Comparison of ENCODE assay signal across 9 mouse cellular contexts in the genomic region with DNA sequence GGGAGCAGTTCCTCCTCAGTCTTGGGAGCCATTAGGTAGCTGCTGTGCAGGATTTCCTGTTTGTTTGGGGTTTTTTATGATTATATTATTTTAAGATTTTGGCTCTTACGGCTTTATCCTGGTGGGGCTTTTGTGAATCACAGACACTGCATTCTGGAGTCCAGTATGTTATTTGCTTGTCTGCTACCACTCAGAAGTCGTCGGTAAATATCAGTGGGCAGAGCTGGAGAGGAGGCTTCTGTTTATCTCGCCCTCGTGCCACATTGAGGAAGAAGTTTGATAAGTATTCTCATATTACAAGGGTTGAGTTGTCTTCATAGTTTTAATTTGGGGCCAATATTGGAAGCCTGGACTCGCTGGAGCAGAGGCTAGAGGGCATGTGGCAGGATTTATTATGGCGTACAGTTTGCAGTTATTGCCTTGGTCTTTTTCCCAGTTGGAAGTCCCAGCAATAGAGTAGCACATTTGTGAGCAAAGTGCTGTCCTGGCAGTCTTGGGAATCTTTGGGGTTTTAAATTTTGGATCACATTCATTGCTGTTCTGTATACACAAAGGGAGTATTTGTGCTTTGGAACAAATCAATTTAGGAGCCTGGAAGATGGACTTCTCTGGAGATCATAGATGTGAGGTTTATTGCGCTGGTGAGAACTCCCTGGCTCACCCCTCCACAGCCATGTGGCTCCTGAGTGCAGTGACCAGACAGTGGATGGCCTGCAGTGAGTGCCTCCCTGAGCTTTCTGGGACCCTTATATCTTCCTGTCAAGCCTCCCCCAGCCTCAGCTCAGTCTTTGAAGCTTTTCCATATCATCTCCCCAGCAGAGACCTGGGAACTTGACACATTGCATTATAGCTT.
DNase-seq lines count a peak whose midpoint lies in the region; ATAC-seq and TF ChIP-seq lines count a peak whose summit lies in the region.
"Had no signal": no experiment of that assay in that cellular context is flagged by ENCODE, and none has a peak within 500 bp of the region (broad histone marks: within the 10 kb centered on the region; RNA-seq: fewer than 3 reads in every experiment).

No protein-coding gene starts in this region.

- no peak overlapping the region for H3K27ac ChIP-seq in MEL (ENCODE audit: control insufficient read depth, low read depth, low read length)
- H3K27ac ChIP-seq in forebrain, postnatal 0 days (ENCODE audit: low read depth, low read length), result peak overlapping the region; percentile 83
- H3K27ac ChIP-seq in limb, embryonic 14.5 days (replicated peaks; ENCODE audit: low read depth, low read length), result peak overlapping the region; percentile 63; the same call in 1 of the 2 replicates
- H3K27ac ChIP-seq: lung, embryonic 15.5 days had no signal

- no peaks in the 10 kb centered on the region for H3K79me2 ChIP-seq in MEL (ENCODE audit: control insufficient read depth, insufficient read depth, low read length, poor library complexity)

- H3K27me3 ChIP-seq in MEL (ENCODE audit: control insufficient read depth in 1 of 2, insufficient read depth in 2 of 2, low read length in 2 of 2), result no peaks in the 10 kb centered on the region
- H3K27me3 ChIP-seq in forebrain, postnatal 0 days (ENCODE audit: insufficient read depth, low read length), result no peaks in the 10 kb centered on the region
- H3K27me3 ChIP-seq in limb, embryonic 14.5 days (ENCODE audit: control insufficient read depth, insufficient read depth, low read length), result no peaks in the 10 kb centered on the region
- H3K27me3 ChIP-seq: lung, embryonic 15.5 days had no signal

- WGBS in forebrain, postnatal 0 days, result 25% methylated on average over 8 of the region's 8 CpGs
- 24% methylated on average over 8 of the region's 8 CpGs for WGBS in limb, embryonic 14.5 days

- peak; percentile 54 for DNase-seq in MEL (ENCODE audit: low read depth, low spot score)
- DNase-seq in MN1 (ENCODE audit: low spot score), result peak; percentile 49
- no peak for DNase-seq in forebrain, postnatal 0 days
- DNase-seq in limb, embryonic 14.5 days (ENCODE audit: low spot score), result no peak
- no peak for DNase-seq in adrenal gland, postnatal 14 days
- no peak for DNase-seq in thymus, adult 18-20 months
- DNase-seq: adrenal gland, adult 8-10 months had no signal

- no peak for TF ChIP-seq RAD21 in MEL (IDR thresholded peaks at IDR 0.05; ENCODE audit: low read depth, low read length)

- peaks cover 0 to 25% of the 10 kb centered on the region in 2 experiments; a peak in 2 of 4 replicates for H3K36me3 ChIP-seq in MEL (ENCODE audit: control insufficient read depth in 1 of 2, insufficient read depth in 2 of 2, low read length in 2 of 2)
- no peaks in the 10 kb centered on the region for H3K36me3 ChIP-seq in forebrain, postnatal 0 days (ENCODE audit: insufficient read depth)
- peaks cover 2% of the 10 kb centered on the region; the same call in 1 of the 2 replicates for H3K36me3 ChIP-seq in limb, embryonic 14.5 days (ENCODE audit: control insufficient read depth, insufficient read depth, low read length)

- no peak overlapping the region; the same call in 1 of the 2 replicates for H3K4me2 ChIP-seq in forebrain, postnatal 0 days (ENCODE audit: low read depth)
- no peak overlapping the region for H3K4me2 ChIP-seq in limb, embryonic 14.5 days (replicated peaks; ENCODE audit: low read depth, low read length, severe bottlenecking)
- H3K4me2 ChIP-seq: lung, embryonic 15.5 days had no signal

- TF ChIP-seq CTCF in MEL (IDR thresholded peaks at IDR 0.05 in 2 of 3, conservative IDR thresholded peaks at IDR 0.05 in 1 of 3; ENCODE audit: control insufficient read depth in 1 of 3, insufficient read depth in 1 of 3, low read depth in 2 of 3, low read length in 3 of 3, poor library complexity in 1 of 3, severe bottlenecking in 1 of 3), result no peak
- TF ChIP-seq CTCF in forebrain, postnatal 0 days (IDR thresholded peaks at IDR 0.05; ENCODE audit: low read depth), result no peak

- H3K9ac ChIP-seq in MEL (ENCODE audit: control insufficient read depth, low read depth, low read length, poor library complexity, severe bottlenecking), result no peak overlapping the region
- peak overlapping the region; percentile 19; the same call in 1 of the 2 replicates for H3K9ac ChIP-seq in forebrain, postnatal 0 days
- no peak overlapping the region for H3K9ac ChIP-seq in limb, embryonic 14.5 days (ENCODE audit: low read depth, low read length, severe bottlenecking)
- H3K9ac ChIP-seq: lung, embryonic 15.5 days had no signal

- peaks cover 17 to 38% of the 10 kb centered on the region in 2 experiments for H3K4me1 ChIP-seq in MEL (ENCODE audit: control insufficient read depth in 1 of 2, insufficient read depth in 2 of 2, low read length in 2 of 2)
- peaks cover 23% of the 10 kb centered on the region for H3K4me1 ChIP-seq in forebrain, postnatal 0 days (ENCODE audit: insufficient read depth)
- peaks cover 22% of the 10 kb centered on the region for H3K4me1 ChIP-seq in limb, embryonic 14.5 days (ENCODE audit: control insufficient read depth, insufficient read depth, low read length)
- H3K4me1 ChIP-seq: lung, embryonic 15.5 days had no signal

- no peak for ATAC-seq in forebrain, postnatal 0 days
- ATAC-seq in limb, embryonic 14.5 days (ENCODE audit: low FRiP score, low read depth), result 0 out of 2 replicates have a peak, but pooled peaks have one; percentile 9
- no peak for ATAC-seq in erythroid progenitor cell, adult 5-6 weeks (replicated peaks; ENCODE audit: low FRiP score, poor library complexity, severe bottlenecking)

- peak; percentile 73 for TF ChIP-seq EP300 in MEL (IDR thresholded peaks at IDR 0.05; ENCODE audit: low read depth in 1 of 2, low read length in 2 of 2)

- TF ChIP-seq POLR2A in MEL (IDR thresholded peaks at IDR 0.05; ENCODE audit: control insufficient read depth in 1 of 2, insufficient read depth in 1 of 2, low read depth in 1 of 2, low read length in 2 of 2, poor library complexity in 1 of 2), result no peak
- no peak for TF ChIP-seq POLR2A in limb, embryonic 14.5 days (IDR thresholded peaks at IDR 0.05; ENCODE audit: borderline replicate concordance, extremely low read depth, insufficient read depth, insufficient read length)

- no peaks in the 10 kb centered on the region for H3K9me3 ChIP-seq in MEL (replicated peaks; ENCODE audit: insufficient read depth, low read length)
- H3K9me3 ChIP-seq in forebrain, postnatal 0 days (ENCODE audit: low read length), result no peaks in the 10 kb centered on the region
- H3K9me3 ChIP-seq in limb, embryonic 14.5 days (ENCODE audit: control insufficient read depth, low read length), result no peaks in the 10 kb centered on the region
- H3K9me3 ChIP-seq: lung, embryonic 15.5 days had no signal

- no peak overlapping the region for H3K4me3 ChIP-seq in MEL (ENCODE audit: control insufficient read depth in 1 of 2, insufficient read depth in 1 of 2, low read depth in 2 of 2, low read length in 2 of 2)
- no peak overlapping the region for H3K4me3 ChIP-seq in forebrain, postnatal 0 days (ENCODE audit: low read depth, low read length)
- H3K4me3 ChIP-seq in limb, embryonic 14.5 days (replicated peaks; ENCODE audit: low read length), result no peak overlapping the region
- H3K4me3 ChIP-seq: lung, embryonic 15.5 days had no signal

TF ChIP-seq in MEL, 35 proteins besides CTCF, POLR2A, EP300 and RAD21:
- peak; percentile 72 for TF ChIP-seq MAX (IDR thresholded peaks at IDR 0.05; ENCODE audit: low read length)
- TF ChIP-seq TAL1 (IDR thresholded peaks at IDR 0.05; ENCODE audit: low read length), result peak; percentile 8; the same call in 1 of the 2 replicates
- peak; percentile 58; the same call in 1 of the 2 replicates for TF ChIP-seq MXI1 (IDR thresholded peaks at IDR 0.05; ENCODE audit: low read depth, low read length)
- peak; percentile 72 for TF ChIP-seq TCF12 (IDR thresholded peaks at IDR 0.05; ENCODE audit: low read depth, low read length)
- TF ChIP-seq CHD1 (IDR thresholded peaks at IDR 0.05; ENCODE audit: low read depth, low read length), result no peak
- no peak for TF ChIP-seq USF2 (IDR thresholded peaks at IDR 0.05; ENCODE audit: borderline replicate concordance in 1 of 2, insufficient read depth in 1 of 2, low read depth in 1 of 2, low read length in 2 of 2)
- peak; percentile 70 for TF ChIP-seq SIN3A (IDR thresholded peaks at IDR 0.05; ENCODE audit: low read length)
- TF ChIP-seq POLR2AphosphoS5 (IDR thresholded peaks at IDR 0.05; ENCODE audit: borderline replicate concordance, low read depth, low read length), result no peak
- peak; percentile 75 for TF ChIP-seq RCOR1 (IDR thresholded peaks at IDR 0.05; ENCODE audit: low read depth, low read length)
- TF ChIP-seq KAT2A (conservative IDR thresholded peaks at IDR 0.05; ENCODE audit: low read depth, low read length), result no peak
- peak; percentile 84 for TF ChIP-seq GATA1 (IDR thresholded peaks at IDR 0.05; ENCODE audit: low read depth, low read length)
- TF ChIP-seq MAZ (IDR thresholded peaks at IDR 0.05; ENCODE audit: low read depth, low read length), result no peak
- TF ChIP-seq MAFK (IDR thresholded peaks at IDR 0.05; ENCODE audit: borderline replicate concordance, low read depth, low read length), result no peak
- TF ChIP-seq JUND (IDR thresholded peaks at IDR 0.05; ENCODE audit: low read depth, low read length), result no peak
- TF ChIP-seq MYC (IDR thresholded peaks at IDR 0.05; ENCODE audit: low read depth, low read length), result peak; percentile 50; the same call in 1 of the 2 replicates
- TF ChIP-seq USF1 (IDR thresholded peaks at IDR 0.05; ENCODE audit: low read depth, low read length), result peak; percentile 12; the same call in 1 of the 2 replicates
- TF ChIP-seq ZNF384 (IDR thresholded peaks at IDR 0.05; ENCODE audit: low read depth, low read length), result no peak
- peak; percentile 97 for TF ChIP-seq BHLHE40 (IDR thresholded peaks at IDR 0.05; ENCODE audit: borderline replicate concordance, low read depth, low read length)
- TF ChIP-seq MYB (IDR thresholded peaks at IDR 0.05; ENCODE audit: low read depth, low read length), result no peak
- TF ChIP-seq E2F4 (IDR thresholded peaks at IDR 0.05; ENCODE audit: borderline replicate concordance, low read depth, low read length), result no peak
- TF ChIP-seq ETS1 (IDR thresholded peaks at IDR 0.05; ENCODE audit: low read depth, low read length), result peak; percentile 50
- TF ChIP-seq POLR2AphosphoS2 (IDR thresholded peaks at IDR 0.05; ENCODE audit: low read length), result no peak
- TF ChIP-seq ZMIZ1 (IDR thresholded peaks at IDR 0.05; ENCODE audit: low read depth, low read length), result no peak
- no peak for TF ChIP-seq GABPA (IDR thresholded peaks at IDR 0.05; ENCODE audit: low read depth, low read length)
- TF ChIP-seq UBTF (IDR thresholded peaks at IDR 0.05; ENCODE audit: borderline replicate concordance, insufficient read depth, low read depth, low read length), result no peak
- TF ChIP-seq ZC3H11A (IDR thresholded peaks at IDR 0.05; ENCODE audit: low read depth, low read length), result no peak

Comparison
In these comparisons a context has a peak if more than half of its experiments do, and no peak if none do; other contexts are left out.
1. DNase-seq: peak in MEL (single experiment) and MN1 (single experiment); none in forebrain, postnatal 0 days (single experiment), limb, embryonic 14.5 days (single experiment), adrenal gland, postnatal 14 days (single experiment) and thymus, adult 18-20 months (0 of 2).